Mouse (Mus musculus) gastrocnemius, postnatal 10 days (tissue): ENCODE results near the gene Aurka. TPM values are rescaled to one million over a fixed set of nuclear protein-coding genes. Genes with fewer than 3 reads are reported as not detected.
A peak's percentile ranks its signal among the peaks of the same experiment; 100 is the strongest.

Experiments used
- DNase-seq: peaks from one replicate; pipeline ENCODE4 v3.0.0; 2021; ENCODE audit warnings: mixed read lengths
- total RNA-seq, 2 experiments: library from RNA; stranded (reverse); gene quantifications; 2 replicates each; pipeline ENCODE4 v1.2.3; 2021

The Aurka gene
- total RNA-seq, 2 experiments from 2014 or later, result 6.0 to 7.0 TPM

DNA sequence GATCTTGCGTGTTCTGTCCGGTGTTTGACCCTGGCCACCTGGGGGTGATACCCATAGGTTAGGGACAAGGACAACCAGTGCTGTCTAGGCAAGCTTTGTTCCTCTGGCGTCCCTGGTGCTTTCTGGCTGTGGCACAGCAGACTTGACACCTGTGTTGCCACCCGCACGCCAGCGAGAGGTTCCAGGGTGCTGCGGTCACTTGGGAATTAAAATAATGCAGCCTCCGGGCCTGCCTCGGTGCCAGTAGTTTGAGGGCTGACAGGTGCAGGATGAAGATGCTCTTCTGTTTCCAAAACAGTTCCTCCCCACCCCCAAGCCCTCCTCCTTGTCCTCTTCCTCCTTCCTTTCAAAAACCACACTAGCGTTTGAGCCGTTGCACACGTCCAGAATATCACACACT is 11.6 kb upstream of the Aurka start:
- DNase-seq, result no peak

DNA sequence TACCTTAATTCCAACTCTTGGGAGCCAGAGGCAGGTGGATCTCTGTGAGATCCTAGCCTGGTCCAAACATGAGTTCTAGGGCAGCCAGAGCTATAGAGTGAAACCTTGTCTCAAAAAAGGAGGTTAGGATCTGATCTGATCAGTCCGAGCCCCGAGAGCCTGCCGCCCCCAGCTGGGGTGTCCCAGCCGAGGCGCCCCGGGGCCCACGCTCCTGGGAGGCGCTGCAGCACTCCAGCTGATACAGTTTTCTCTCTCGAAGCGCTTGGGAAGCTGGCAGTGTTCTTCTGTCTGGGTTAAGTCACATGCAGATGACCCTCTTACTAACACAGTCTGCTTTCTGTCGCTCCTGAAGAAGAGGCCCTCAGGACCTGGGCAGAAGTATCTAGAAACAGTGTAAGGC is 11.0 kb upstream of the Aurka start:
- no peak for DNase-seq

DNA sequence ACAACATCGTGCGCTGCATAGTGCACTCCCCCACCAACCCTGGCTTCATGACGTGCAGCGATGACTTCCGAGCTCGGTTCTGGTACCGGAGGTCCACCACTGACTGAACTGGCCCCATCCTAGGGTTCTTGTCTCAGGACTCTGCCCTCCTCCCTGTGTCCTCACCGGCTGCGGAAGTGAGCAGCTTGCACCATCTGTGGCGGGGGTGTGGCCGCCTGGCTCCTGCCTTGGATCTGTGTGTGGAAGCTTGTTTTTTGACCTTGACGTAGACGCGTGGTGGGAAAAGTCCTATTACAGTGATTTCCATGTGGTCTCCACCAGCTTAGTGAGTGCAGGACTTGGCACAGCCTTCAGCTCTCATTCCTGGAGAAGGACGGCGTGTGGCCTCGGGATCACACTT is 10.2 kb upstream of the Aurka start:
- DNase-seq, result no peak

DNA sequence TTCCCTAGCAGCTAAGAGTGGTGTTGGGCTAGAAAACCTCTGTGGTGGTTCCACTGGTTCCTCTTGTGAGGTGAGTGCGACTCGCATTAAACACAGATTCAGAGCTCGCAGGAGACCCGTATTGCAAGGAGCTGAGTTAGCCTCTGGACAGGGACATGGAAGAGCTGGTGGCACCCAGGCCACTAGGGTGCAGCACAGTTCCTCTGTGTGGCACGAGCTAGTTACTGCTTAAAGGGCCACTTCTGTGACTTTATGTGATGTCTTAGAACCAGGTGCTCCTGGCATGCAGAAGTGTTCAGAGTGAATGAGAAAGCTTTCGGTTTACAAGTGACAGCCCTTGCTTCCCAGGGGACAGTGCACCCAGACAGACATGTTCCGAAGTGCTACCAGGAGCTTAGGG is 8.0 kb upstream of the Aurka start:
- DNase-seq, result no peak

DNA sequence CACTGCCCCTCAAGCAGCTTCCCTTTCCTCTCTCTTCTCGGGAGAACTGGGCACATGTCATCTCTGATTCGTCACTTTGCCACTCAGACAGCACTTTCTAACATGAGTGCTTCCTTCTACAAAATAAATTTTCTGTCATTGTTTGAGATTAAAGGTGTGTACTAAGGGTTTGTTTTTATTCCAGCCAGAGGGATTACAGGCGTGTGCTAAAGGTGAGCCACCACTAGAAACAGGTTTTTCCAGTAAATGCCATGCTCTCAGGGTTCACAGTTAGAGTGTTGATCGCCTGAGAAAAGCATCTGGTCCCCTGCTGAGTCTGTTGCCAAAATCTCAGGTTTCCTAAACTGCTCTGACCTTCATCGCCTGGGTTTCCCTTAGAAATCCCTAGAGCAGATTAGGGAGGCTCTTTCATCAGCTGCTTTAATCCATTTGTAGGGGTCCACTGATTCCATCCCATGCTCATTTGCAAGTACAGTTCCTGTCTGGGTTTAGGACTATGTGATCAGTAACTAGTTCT is 6.7 kb upstream of the Aurka start:
- DNase-seq, result no peak

DNA sequence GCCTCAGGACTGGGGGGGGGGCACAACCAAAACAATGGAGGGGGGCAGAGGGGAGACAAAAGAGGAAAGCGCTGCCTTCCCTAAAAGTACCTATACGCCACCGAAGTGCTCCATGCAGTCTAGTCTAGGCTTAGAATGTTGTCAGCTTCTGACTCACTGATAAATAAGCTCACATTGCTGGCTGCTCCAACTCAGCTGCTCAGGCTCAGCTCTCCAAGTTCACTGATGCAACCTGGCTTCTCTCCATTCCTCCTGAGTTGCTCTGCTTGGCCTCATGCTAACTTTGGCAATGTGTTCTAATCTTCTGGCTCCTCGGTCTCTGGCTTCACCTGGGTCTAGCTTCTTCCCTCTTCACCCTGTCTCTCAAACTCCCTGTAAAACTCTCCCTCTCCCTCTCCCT is 6.2 kb upstream of the Aurka start:
- no peak for DNase-seq

DNA sequence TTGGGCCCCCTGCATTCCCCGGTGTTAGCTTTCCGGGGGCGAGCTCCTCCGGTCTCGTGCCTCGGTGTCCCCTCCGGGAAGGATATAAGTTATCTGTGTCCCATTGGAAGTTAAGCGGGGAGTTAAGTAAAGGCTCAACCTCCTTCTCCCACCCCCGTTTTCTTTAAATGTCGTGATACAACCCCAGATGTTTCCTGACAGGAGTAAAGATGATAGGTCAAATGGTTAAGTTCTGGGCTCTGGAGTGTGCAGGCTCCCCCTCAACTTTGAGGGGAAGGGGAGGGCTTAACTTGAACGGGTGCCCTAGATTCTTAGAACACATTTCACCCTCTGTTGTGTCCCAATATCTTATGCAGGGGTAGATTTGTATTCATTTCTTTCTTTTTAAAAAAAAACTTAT is 923 bp upstream of the Aurka start:
- DNase-seq, result no peak

DNA sequence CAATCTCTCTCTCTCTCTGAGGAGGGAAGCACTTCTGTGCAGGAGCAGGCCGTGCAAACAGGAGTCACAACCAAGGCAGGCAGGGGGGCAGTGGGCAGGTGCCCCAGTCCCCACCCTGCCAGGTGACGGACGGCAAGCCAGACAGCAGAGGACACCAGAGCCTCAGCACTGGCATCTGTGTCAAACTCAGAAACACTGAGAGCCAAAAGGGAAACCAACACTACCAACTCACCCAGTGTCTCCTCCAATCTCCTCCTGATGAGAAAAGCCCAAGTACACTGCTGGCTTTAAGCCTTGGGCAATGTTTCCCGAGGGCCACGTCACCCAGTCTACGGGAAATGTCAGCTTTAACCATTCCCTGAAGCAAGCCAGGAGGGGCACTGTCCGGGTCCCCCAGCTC is 7.2 kb downstream of the Aurka start:
- DNase-seq, result no peak

DNA sequence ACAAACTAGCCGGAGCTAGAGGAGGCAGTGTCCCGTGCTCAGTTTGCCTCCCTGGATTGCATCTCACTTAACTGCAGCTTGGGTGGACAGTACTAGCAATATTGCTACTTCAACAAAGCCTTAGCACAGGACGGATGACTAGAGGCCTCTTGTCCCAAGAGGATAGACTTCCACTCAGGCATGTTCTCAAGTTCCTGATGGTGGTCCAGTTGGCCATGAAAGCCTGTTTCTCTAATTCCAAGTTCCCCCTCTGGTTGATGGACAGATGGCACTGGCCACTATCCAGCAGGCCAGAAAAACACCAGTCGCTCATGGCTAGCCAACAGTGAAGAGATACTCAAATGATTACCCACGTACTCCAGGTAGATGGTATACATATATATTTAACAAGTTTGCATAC is 14.5 kb downstream of the Aurka start:
- DNase-seq, result no peak

DNA sequence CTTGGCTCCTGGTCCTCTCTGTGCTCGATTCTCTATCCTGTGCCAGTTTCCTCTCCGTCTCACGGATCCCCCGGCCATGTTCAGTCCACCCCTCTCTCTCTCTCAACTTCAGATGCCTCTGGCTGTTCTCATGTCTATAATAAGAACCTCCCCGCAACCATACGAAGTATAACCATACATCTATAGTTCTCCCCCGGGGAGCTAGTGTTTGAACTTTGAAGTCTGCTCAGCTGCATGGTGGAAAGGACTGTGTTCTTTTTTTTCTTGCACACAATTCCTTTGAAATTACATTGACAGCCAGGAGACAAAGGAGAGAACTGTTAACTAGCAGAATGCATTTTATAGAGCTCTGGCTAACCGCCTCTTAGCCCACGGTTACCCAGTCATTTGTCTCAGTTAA is 15.6 kb downstream of the Aurka start:
- no peak for DNase-seq

DNA sequence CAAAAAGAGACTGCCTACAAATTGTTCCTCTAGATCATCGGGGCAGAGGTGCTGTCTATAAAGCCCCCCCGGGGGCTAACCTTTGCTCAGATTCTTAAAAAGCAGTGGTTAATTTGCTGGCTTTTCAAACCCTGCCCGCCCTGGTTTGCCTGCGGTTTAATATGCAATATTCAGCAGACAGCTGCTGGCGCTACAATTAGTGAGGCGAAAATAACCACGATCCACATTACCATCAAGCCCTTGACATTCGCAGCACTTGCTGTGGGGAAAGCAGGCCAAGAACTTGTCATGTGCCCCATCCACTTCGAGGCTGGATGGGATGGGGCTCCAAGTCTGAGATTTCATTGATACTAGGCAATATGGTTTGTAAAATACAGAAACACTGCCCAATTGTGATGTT is 17.1 kb downstream of the Aurka start:
- no peak for DNase-seq

DNA sequence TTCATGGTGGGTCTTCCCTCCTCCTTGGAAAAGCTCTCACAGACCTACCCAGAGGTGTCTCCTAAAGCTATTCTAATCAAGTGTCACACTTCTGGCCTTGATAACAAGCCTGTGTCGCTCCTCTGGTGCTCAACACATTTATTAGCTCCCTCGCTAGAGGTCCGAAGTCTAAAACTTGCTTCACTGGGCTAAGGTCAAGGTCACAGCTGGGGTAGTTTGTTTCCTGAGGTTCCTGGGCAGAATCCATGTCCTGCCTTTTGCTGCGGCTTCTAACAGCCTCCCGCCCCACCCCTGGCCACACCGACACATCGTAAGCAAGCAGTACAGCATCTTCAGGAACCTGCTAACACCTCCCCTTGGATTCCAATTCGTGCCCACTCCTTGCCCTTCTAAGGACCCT is 19.6 kb downstream of the Aurka start:
- DNase-seq, result no peak

DNA sequence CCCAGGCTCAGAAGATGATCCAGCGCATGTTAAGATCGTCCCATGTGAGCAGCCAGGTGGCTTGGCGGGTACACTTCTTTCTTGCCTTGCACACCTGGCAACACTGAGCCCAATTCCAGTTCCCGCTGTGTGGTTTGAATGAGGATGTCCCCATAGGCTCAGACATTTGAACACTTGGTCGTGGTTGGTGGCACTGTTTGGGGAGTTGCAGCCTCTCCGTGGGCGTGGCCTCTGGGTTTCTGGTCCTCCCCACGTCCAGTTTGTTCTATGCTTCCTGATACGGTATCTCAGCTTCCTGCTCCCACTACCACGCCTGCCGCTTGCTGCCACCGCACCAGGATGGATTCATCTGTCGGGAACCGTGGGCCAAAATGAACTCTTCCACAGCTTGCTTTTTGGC is 20.6 kb downstream of the Aurka start:
- DNase-seq, result no peak

DNA sequence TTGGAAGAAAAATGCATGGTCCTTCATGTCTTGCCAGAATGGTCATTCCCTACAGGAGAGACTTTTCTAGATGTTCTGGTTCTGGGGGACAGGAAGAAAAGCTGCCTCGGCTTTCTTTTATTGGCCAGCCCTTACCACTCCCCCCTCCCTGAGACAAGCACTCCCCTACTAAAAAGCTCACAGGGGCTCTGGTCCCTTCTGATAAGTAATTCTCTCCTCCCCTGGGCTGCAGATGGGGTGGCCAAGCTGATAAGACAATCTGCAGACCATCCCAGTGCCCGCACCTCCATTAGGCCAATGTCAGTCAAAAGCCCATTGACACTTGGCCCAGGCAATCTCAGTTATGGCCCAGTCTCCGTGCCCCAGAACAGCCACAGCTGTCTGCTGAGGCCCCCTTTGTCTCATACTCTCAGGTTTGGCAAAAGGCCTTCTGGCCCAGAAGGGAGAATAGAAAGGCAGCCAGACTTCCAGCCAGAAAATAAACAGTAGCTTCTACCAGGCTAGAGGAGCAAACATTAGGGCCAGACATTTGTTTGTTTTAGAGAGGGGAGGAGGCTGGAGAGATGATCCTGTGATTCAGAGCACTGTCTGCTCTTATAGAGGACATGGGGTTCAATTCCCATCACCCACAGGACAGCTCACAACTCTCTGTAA is 21.9 kb downstream of the Aurka start:
- DNase-seq, result no peak

DNA sequence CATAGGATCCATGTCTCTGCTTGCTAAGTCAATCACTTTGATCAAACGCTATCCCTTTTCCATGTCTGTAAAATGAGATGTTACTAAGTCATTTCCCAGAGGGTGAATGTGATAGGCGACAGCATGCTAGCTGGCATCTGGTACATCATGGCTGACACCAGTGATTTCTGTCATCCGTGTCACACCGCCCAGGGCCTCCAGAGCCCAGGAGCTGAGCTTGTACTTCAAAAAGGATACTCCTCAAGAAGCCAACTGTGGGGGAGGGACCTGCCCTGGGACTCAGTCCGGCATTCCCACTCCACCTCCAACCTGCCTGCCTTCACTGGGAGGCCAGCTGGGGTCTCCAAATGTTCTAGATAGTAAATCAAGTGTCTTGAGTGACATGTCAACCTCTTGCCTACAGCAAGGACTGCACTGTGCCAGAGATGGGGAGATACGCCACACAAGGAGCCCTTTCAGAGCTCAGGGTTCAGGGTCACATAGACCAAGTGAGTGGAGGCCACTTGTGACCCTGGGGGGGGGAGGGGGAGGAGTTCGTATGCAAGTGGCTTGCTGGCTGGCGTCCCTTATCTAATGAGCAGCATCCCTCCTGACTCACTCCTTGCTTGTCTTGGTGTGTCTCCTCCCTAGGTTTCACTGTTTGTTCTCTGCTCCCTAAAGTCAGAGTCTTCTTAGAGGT is 23.3 kb downstream of the Aurka start:
- DNase-seq, result no peak

DNA sequence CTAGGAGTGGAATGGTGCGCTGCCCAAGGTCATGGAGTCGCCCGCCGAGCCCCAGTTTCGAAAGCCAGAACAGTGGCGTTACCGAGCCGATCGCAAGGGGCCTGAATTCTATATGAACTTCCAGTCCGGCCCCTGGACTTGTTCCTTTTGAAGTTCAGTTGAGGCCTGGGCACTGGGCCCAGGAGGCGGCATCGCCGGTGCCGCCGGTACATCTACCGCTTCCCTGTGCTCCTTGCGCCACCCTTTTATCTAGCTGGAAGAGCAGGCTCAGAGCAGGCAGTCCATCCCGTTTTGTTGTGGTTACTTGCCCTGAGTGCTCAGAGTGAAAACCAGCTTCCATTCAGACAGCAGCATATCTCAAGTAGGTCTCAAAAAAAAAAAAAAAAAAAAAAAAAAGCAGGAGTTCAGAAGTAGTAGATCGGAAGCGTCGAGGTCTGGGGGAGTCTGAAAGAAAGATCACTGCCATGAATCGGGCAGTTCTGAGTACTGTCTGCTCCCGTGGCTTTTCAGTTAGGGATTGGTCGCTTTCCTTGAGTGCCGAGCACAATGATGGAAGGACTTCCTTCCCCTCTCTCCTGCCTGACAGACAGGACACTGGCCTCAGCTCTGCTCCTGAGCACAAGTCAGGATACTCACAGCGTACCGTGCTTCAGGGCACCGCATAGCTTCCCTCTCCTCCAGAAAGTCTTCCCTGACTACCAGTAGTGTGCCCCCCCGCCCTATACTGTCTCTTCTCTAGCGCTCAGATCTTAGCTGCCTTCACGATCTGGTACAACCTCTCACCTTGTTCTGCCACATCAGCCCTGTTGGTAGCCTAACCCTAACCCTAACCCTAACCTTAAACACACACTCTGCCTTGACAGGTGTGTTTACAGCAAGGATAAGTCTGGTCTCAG is 24.1 kb downstream of the Aurka start:
- DNase-seq, result no peak

DNA sequence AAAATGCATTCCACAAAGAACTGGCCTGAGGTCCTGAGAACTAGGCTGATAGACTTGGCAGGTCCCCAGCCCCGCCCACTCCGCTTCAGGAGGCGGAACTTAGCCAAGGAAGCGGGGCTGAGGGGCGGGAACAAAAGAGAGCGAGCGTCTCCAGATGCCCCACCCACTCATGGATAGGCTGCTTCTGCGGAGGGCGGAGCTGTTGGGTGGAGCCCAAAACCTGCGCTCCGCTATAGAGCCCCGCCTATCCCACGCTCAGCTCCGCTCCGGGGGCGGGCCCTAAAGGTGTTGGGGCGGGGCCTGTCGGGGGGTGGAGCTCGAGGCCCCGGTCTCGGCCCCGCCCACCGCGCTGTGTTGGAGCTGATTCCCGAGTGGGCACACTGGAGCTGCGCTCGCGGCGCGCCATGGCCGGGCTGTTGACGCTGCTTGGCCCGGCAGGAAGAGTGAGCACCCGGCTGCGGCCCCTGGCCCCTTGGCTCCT is 25.0 kb downstream of the Aurka start, which contains the start of gene Fam210b:
Gene Fam210b, plus strand, starts transcription at position 308 of the 481 bp plus-strand sequence.
- DNase-seq, result peak; percentile 90

DNA sequence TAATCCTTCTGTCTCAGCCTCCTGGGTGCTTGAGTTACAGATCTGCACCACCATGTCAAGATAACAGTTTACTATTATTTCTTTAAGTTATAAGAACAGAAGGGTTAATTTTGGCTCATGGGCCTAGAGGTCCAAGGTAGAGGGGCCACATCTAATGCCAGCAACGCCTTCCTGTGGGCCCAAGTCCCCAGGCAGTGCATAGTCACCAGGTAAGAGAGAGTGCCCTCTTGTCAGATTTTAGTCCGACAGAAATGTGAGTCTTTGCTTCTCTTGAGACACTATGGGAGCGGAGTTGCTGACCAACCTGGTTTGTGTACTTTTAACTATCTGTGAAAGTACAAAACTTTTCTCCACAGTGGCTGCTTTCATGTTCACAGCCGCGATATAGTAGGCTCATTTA is 25.7 kb downstream of the Aurka start:
- no peak for DNase-seq

DNA sequence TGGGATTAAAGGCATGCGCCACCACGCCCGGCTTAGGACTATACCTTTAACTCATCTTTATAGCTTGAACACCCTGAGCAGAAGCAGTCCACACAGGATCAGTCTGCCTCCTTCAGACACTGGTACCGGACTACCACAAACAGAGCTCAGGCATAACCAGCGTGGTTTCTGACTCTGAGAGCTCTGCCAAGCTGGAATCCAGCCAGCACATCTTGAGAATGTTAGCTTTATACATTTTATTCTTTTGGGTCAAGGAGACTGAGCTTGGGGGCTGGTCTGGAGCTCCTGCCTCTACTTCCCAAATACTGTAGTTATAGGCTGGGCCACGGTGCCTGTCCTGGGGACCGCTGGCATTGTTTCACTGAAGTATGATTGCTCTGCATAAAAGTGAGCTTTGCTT is 26.6 kb downstream of the Aurka start:
- DNase-seq, result no peak

DNA sequence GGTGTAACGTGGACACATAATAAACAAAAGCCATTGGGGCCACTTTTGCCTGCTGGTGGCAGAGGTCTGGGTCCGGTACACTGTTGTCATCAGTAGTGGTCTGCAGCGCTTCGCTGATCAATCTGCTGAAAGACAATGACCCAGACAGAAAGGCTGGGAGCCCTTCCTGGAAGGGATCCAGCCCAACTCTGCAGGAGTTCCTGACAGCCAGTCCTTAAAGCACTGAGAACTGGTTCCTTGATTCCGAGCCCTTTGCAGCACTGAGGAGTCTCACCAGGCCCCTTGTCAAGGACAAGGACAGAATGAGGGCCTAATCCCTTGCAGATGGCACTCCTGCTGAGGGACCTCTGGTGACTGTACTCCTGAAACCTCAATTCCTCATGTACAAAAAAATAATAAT is 28.7 kb downstream of the Aurka start:
- DNase-seq, result no peak

DNA sequence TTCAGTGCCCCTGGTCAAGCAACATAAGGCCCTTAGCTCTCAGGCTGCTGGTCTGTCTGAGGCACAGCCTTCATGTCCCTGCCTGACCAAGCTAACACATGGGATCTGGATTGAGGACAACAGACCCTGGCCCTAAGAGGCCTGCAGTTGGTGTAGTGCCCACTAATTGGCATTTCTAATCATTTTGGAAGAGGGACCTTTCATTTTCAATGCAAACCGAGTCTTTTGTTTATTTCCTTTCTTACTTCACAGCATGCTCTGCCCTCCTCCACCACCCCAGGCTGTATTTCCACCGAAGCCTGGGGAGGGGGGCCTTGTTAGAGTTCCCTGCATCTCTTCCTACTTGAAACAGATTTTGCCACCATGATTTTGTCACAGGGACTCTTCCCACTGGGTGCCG is 29.4 kb downstream of the Aurka start:
- no peak for DNase-seq

DNA sequence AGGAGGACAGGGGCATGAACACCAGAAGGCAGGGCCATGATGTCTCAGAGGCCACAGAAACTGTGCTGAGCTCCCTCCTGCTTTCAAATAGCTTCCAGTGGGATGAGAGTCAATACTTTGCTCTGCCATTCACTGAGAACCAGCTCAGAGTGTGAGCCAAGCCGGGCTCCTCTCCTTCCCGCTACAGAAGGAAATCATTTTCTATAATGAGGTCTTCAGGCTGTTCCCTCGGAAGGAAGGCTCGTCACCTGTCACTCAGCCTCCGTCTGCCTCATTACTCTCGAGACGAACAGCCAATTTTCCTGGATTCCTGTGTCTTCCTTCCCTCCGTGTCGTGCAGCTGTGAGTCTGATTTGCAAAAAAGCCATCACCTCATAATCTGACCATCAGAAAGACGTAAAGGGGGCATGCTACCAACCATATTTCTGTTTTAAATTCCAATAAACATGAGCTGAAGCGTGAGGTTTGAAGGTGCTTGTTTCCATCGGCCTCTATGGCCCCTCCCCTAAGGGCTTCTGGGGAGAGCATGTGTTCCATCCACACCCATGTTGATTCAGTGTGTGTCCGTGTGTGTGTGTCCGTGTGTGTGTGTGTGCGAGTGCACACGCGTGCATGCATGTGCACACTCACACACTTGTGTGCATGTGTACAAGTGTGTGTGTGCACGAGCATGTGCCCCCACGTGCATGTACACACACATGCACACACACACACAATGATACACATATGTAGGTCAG is 32.0 kb downstream of the Aurka start:
- DNase-seq, result no peak
